Comparison of ENCODE assay signal across 8 mouse cellular contexts in the genomic region with DNA sequence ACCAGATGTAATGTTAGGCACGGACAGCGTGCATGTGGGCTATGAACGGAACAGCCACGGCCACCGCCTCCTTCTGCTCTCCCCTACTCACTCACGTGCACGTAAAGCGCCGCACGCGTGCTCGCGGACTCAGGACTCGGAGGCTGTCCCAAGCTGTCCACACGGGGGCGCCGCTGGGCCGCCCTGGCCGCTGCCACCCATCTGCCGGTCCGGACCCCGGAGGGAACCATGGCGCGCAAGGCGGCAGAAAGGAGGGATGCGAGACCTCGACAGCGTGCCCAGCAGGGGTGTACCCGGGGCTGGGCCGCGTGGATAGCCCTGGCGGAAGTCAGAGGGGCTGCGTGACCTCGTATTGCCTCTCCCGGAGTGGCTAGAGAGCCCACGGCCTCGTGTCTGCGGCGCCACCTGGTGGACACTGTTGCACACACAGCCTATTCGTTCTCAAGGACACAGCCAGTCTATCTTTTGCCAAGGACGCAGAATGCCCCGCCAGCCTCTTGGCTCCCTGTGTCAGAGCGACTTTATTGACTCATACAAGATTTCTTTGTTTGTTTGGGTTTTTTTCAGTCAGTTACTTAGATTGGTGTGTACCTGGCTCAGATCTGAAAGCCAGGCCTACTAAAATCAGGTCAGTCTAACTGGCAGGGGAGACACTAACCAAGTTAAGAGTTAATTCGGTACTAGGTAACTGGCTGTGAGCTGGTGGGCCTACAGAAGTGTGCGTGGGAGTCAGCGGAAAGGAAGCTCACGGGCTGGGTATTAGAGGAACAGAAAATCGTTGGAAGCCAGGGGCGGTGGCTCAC. TPM values are rescaled to one million over a fixed set of nuclear protein-coding genes. Genes with fewer than 3 reads are reported as not detected.
DNase-seq lines count a peak whose midpoint lies in the region; ATAC-seq and TF ChIP-seq lines count a peak whose summit lies in the region.

A gene (minus strand): TSS at position 368 of the 803 bp plus-strand sequence.

- peak; percentile 73 for ATAC-seq in heart, embryonic 13.5 days (ENCODE audit: extremely low read depth, insufficient number of reproducible peaks, low FRiP score, low TSS enrichment)
- peak; percentile 81 for ATAC-seq in liver, embryonic 12.5 days
- peak; percentile 84 for ATAC-seq in stomach, embryonic 15.5 days (ENCODE audit: insufficient read depth, low FRiP score, low read depth)

- H3K27ac ChIP-seq in heart, embryonic 13.5 days (replicated peaks): peak within 1 kb of the TSS; percentile 85
- peak within 1 kb of the TSS; percentile 52; the same call in 1 of the 2 replicates for H3K27ac ChIP-seq in liver, embryonic 12.5 days
- H3K27ac ChIP-seq in stomach, embryonic 15.5 days: peak within 1 kb of the TSS; percentile 90

- no peaks in the 10 kb centered on the region for H3K79me2 ChIP-seq in C2C12 (ENCODE audit: control insufficient read depth, insufficient read depth)

- peak within 1 kb of the TSS; percentile 38 for H3K4me3 ChIP-seq in C2C12 (ENCODE audit: insufficient read depth, poor library complexity, severe bottlenecking)
- peak within 1 kb of the TSS; percentile 66 for H3K4me3 ChIP-seq in erythroblast, embryonic 14.5 days (replicated peaks)
- H3K4me3 ChIP-seq in heart, embryonic 13.5 days: peak within 1 kb of the TSS; percentile 62
- H3K4me3 ChIP-seq in liver, embryonic 12.5 days: peak within 1 kb of the TSS; percentile 62
- H3K4me3 ChIP-seq in stomach, embryonic 15.5 days (replicated peaks): peak within 1 kb of the TSS; percentile 75

- H3ac ChIP-seq in C2C12 (ENCODE audit: control insufficient read depth, insufficient read length, low read depth): peak within 1 kb of the TSS; percentile 93

- no peaks in the 10 kb centered on the region for H3K36me3 ChIP-seq in C2C12 (ENCODE audit: control insufficient read depth, insufficient read depth)
- no peaks in the 10 kb centered on the region for H3K36me3 ChIP-seq in erythroblast, embryonic 14.5 days (ENCODE audit: control insufficient read depth)
- peaks cover 5% of the 10 kb centered on the region; the same call in 1 of the 2 replicates for H3K36me3 ChIP-seq in heart, embryonic 13.5 days
- H3K36me3 ChIP-seq in liver, embryonic 12.5 days: no peaks in the 10 kb centered on the region
- H3K36me3 ChIP-seq in stomach, embryonic 15.5 days: no peaks in the 10 kb centered on the region

- H3K79me3 ChIP-seq in C2C12 (ENCODE audit: low read depth): no peaks in the 10 kb centered on the region

- H3K9me3 ChIP-seq in erythroblast, embryonic 14.5 days (ENCODE audit: control insufficient read depth, low read length): peaks cover 4% of the 10 kb centered on the region; the same call in 1 of the 2 replicates
- H3K9me3 ChIP-seq in heart, embryonic 13.5 days: 0 out of 2 replicates have a peak, but pooled peaks cover 4% of the 10 kb centered on the region
- no peaks in the 10 kb centered on the region for H3K9me3 ChIP-seq in liver, embryonic 12.5 days (replicated peaks)
- no peaks in the 10 kb centered on the region for H3K9me3 ChIP-seq in stomach, embryonic 15.5 days

- H3K9ac ChIP-seq in heart, embryonic 13.5 days: peak within 1 kb of the TSS; percentile 82
- H3K9ac ChIP-seq in liver, embryonic 12.5 days: peak within 1 kb of the TSS; percentile 68
- peak within 1 kb of the TSS; percentile 66 for H3K9ac ChIP-seq in stomach, embryonic 15.5 days

- H3K27me3 ChIP-seq in C2C12 (ENCODE audit: control insufficient read depth, insufficient read depth, insufficient read length): no peaks in the 10 kb centered on the region
- 0 out of 2 replicates have a peak, but pooled peaks cover 3% of the 10 kb centered on the region for H3K27me3 ChIP-seq in erythroblast, embryonic 14.5 days (ENCODE audit: control insufficient read depth)
- no peaks in the 10 kb centered on the region for H3K27me3 ChIP-seq in heart, embryonic 13.5 days (replicated peaks)
- H3K27me3 ChIP-seq in liver, embryonic 12.5 days (replicated peaks): no peaks in the 10 kb centered on the region
- no peaks in the 10 kb centered on the region for H3K27me3 ChIP-seq in stomach, embryonic 15.5 days (replicated peaks)

- H3K4me2 ChIP-seq in heart, embryonic 13.5 days: peak within 1 kb of the TSS; percentile 90
- H3K4me2 ChIP-seq in liver, embryonic 12.5 days: peak within 1 kb of the TSS; percentile 90
- H3K4me2 ChIP-seq in stomach, embryonic 15.5 days: peak within 1 kb of the TSS; percentile 95

- peak; percentile 10; the same call in 1 of the 2 replicates for TF ChIP-seq POLR2A in brain, embryonic 14.5 days (IDR thresholded peaks at IDR 0.05; ENCODE audit: borderline replicate concordance, extremely low read depth, insufficient read depth, insufficient read length, poor library complexity, severe bottlenecking)

- WGBS in heart, embryonic 13.5 days: 3% methylated on average over 49 of the region's 49 CpGs
- 3% methylated on average over 49 of the region's 49 CpGs for WGBS in liver, embryonic 12.5 days (ENCODE audit: insufficient replicate concordance)
- WGBS in stomach, embryonic 15.5 days: 3% methylated on average over 49 of the region's 49 CpGs

- peak; percentile 92 for TF ChIP-seq CTCF in C2C12 (IDR thresholded peaks at IDR 0.05; ENCODE audit: control insufficient read depth, insufficient read depth, insufficient read length)
- peak; percentile 79 for TF ChIP-seq CTCF in brain, embryonic 14.5 days (IDR thresholded peaks at IDR 0.05; ENCODE audit: borderline replicate concordance, extremely low read depth, insufficient read depth, insufficient read length)

- H3K4me1 ChIP-seq in erythroblast, embryonic 14.5 days (ENCODE audit: control insufficient read depth): peaks cover 18% of the 10 kb centered on the region
- H3K4me1 ChIP-seq in heart, embryonic 13.5 days: peaks cover 22% of the 10 kb centered on the region
- H3K4me1 ChIP-seq in liver, embryonic 12.5 days: peaks cover 17% of the 10 kb centered on the region
- peaks cover 10% of the 10 kb centered on the region for H3K4me1 ChIP-seq in stomach, embryonic 15.5 days

- DNase-seq in brain, embryonic 14.5 days (ENCODE audit: low read depth): peak; percentile 96
- peak; percentile 97 for DNase-seq in kidney, postnatal 10 days
- DNase-seq in natural killer cell, adult 2 months (ENCODE audit: low spot score in 2 of 2): peak; percentile 94 to 96

TF ChIP-seq in C2C12, 6 proteins besides CTCF, POLR2A, EP300 and RAD21:
- TF ChIP-seq MYOD1 (IDR thresholded peaks at IDR 0.05; ENCODE audit: control insufficient read depth, insufficient read length, low read depth) (no peak), MYOG (IDR thresholded peaks at IDR 0.05; ENCODE audit: control insufficient read depth, extremely low read depth, insufficient read length) (no peak)
TF ChIP-seq in C2C12: peak in this region for 0.

RNA-seq across cellular contexts. Expression of the gene that starts here (rescaled TPM):
- polyA plus RNA-seq in C2C12 (2012; fragmentation: generic; extraction: Trizol): 3.2 TPM
- 8.7 and 9.0 TPM in 2 replicates for polyA plus RNA-seq in brain, embryonic 14.5 days (2012; rRNA removed)
- 0.02 TPM in 1 of 2 replicates, not detected in the other for polyA plus RNA-seq in erythroblast, embryonic 14.5 days (2012)
- polyA plus RNA-seq in heart, embryonic 13.5 days (2015; fragmentation: Nextera tagmentation; extraction: Ambion mirVana): 4.8 and 5.3 TPM in 2 replicates
- 2.0 and 3.2 TPM in 2 replicates for polyA plus RNA-seq in liver, embryonic 12.5 days (2016; fragmentation: Nextera tagmentation; extraction: Ambion mirVana)
- 3.5 and 4.0 TPM in 2 replicates for polyA plus RNA-seq in stomach, embryonic 15.5 days (2015; fragmentation: Nextera tagmentation; extraction: Ambion mirVana)

Comparison
In these comparisons a context has a peak if more than half of its experiments do, and no peak if none do; other contexts are left out.
1. Peak in every context shown above with its lines: DNase-seq, ATAC-seq, H3K4me3 ChIP-seq and H3K27ac ChIP-seq.